Mouse (Mus musculus) thymus, adult 2 months (tissue): ENCODE data around the gene Shroom3.

Source experiments
- CTCF ChIP-seq: fragments of 200-500 bp; IDR thresholded peaks from 2 replicates; pipeline ENCODE4 v1.5.1; 2012; ENCODE audit warnings: mild to moderate bottlenecking, control low read depth, low read length, moderate library complexity, borderline replicate concordance; ENCODE audit not compliant: control insufficient read depth, poor library complexity, insufficient read depth; ENCODE audit errors: extremely low read depth
- POLR2A ChIP-seq: fragments of 200-500 bp; IDR thresholded peaks from 2 replicates; pipeline ENCODE4 v1.6.1; 2012; ENCODE audit warnings: mild to moderate bottlenecking, low read length, control low read depth, moderate library complexity; ENCODE audit not compliant: control insufficient read depth, poor library complexity, insufficient read depth; ENCODE audit errors: extremely low read depth

DNA sequence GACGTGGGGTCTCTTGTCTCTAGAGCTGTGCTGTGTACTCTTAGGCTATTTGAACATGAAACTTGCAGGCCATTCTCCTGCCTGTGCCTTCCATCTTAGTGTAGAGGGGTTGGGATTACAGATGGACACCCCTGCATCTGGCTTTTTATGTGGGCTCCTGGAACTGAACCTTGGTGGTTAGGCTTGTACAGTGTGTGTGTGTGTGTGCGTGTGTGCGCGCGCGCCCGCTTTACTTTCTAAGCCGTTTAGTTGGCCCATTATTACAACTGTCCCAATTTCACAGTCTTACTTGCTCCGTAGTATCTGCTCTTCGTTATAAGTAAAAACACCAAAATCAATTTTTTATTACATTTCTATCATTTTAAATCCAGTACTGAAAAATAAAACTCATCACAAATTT lies 1.4 kb upstream of the Shroom3 start:
- TF ChIP-seq CTCF (no peak), POLR2A (no peak)
